ENCODE assay signal across 23 mouse cellular contexts in the genomic region with DNA sequence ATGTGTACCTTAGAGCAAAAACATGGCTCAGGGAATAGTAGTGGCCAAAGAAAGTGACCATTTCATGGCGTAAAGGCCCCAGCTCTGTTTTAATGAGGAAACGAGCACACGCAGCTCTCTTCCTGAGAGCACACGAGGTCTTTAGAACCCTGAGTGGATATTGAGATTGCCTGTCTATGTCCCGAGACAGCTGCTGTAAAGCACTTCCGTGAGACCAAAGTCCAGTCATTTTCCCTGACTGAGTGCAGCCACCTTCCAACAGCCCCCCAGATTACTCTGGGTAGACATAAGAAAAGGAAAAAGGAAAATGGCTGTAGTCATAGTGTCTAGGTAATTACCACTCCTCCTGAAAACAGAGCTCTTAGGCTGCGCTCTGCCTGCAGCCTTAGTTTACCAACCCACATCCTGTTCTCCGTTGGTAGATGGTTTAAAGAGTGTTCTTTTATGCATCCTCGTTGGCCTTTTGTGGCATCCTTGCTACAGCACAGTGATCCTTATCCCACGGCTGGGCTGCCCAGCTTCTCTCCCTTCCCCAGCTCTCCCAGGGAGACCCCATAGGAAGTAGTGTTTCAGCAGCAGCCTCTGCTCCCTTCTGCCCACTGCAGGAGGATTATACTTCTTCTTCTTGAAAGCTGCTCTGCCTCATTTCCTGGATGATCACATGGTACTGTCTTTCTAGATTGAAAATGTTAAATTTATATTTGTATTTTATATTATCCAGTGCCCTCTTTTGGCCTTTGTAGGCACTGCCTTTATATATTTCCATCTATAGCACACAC. TPM values are rescaled to one million over a fixed set of nuclear protein-coding genes. Genes with fewer than 3 reads are reported as not detected.
DNase-seq lines count a peak whose midpoint lies in the region; ATAC-seq and TF ChIP-seq lines count a peak whose summit lies in the region.
"Had no signal": no experiment of that assay in that cellular context is flagged by ENCODE, and none has a peak within 500 bp of the region (broad histone marks: within the 10 kb centered on the region; RNA-seq: fewer than 3 reads in every experiment).

No protein-coding gene starts in this region.

- no peaks in the 10 kb centered on the region for H3K27me3 ChIP-seq in midbrain, postnatal 0 days (ENCODE audit: insufficient read depth, low read length)
- H3K27me3 ChIP-seq: embryonic facial prominence, embryonic 15.5 days; forebrain, embryonic 13.5 days; limb, embryonic 15.5 days; neural tube, embryonic 15.5 days had no signal

- no peaks in the 10 kb centered on the region for H3K36me3 ChIP-seq in midbrain, postnatal 0 days (ENCODE audit: insufficient read depth, low read length)

- peak; percentile 72 for DNase-seq in CD4-positive helper T cell, adult 2 months (ENCODE audit: low read depth, low spot score)
- DNase-seq in thymus, postnatal 14 days, result peak; percentile 25
- no peak for DNase-seq in right cerebral cortex, postnatal 25 days
- no peak for DNase-seq in lung, adult 18-20 months
- DNase-seq in midbrain, postnatal 0 days (ENCODE audit: low spot score), result no peak
- DNase-seq: cerebellum, adult 11 months; cerebellum, postnatal 14 days; embryo, embryonic 11 days; gastrocnemius, postnatal 36 days; heart, postnatal 14 days; kidney, adult 8-10 months; kidney, postnatal 36 days; lung, postnatal 14 days; spleen, adult 18-20 months had no signal

- H3K9me3 ChIP-seq in midbrain, postnatal 0 days (ENCODE audit: low read length), result no peaks in the 10 kb centered on the region
- H3K9me3 ChIP-seq: embryonic facial prominence, embryonic 15.5 days; forebrain, embryonic 13.5 days; heart, embryonic 10.5 days; limb, embryonic 15.5 days; neural tube, embryonic 15.5 days had no signal

- peak; percentile 94 for ATAC-seq in CD4-positive, CD25-positive, alpha-beta regulatory T cell, adult 4 months
- peak; percentile 97 for ATAC-seq in inflammation-experienced regulatory T-cells, adult 6 months
- no peak for ATAC-seq in midbrain, postnatal 0 days (ENCODE audit: low FRiP score)
- ATAC-seq: forebrain, embryonic 13.5 days had no signal

- no peaks in the 10 kb centered on the region for H3K4me1 ChIP-seq in midbrain, postnatal 0 days (ENCODE audit: insufficient read depth, low read length)
- H3K4me1 ChIP-seq: embryonic facial prominence, embryonic 15.5 days; forebrain, embryonic 13.5 days; limb, embryonic 15.5 days; neural tube, embryonic 15.5 days had no signal

- H3K9ac ChIP-seq in midbrain, postnatal 0 days (replicated peaks; ENCODE audit: low read length, poor library complexity, severe bottlenecking), result no peak overlapping the region
- H3K9ac ChIP-seq: embryonic facial prominence, embryonic 15.5 days; forebrain, embryonic 13.5 days; hindbrain, embryonic 14.5 days; limb, embryonic 15.5 days; neural tube, embryonic 15.5 days had no signal

- no peak; the same call in none of the 2 replicates for TF ChIP-seq CTCF in midbrain, postnatal 0 days (IDR thresholded peaks at IDR 0.05)

- H3K4me3 ChIP-seq in midbrain, postnatal 0 days (ENCODE audit: low read depth, low read length), result no peak overlapping the region
- H3K4me3 ChIP-seq: embryonic facial prominence, embryonic 15.5 days; forebrain, embryonic 13.5 days; heart, embryonic 10.5 days; limb, embryonic 15.5 days; neural tube, embryonic 15.5 days had no signal

- 86% methylated on average over 10 of the region's 10 CpGs for WGBS in midbrain, postnatal 0 days

- H3K27ac ChIP-seq in midbrain, postnatal 0 days (ENCODE audit: low read depth, low read length), result no peak overlapping the region
- H3K27ac ChIP-seq: embryonic facial prominence, embryonic 15.5 days; forebrain, embryonic 13.5 days; heart, embryonic 10.5 days; hindbrain, embryonic 14.5 days; limb, embryonic 15.5 days; neural tube, embryonic 15.5 days; stomach, postnatal 0 days had no signal

- no peak overlapping the region for H3K4me2 ChIP-seq in midbrain, postnatal 0 days (ENCODE audit: low read depth, low read length, poor library complexity, severe bottlenecking)
- H3K4me2 ChIP-seq: embryonic facial prominence, embryonic 15.5 days; forebrain, embryonic 13.5 days; hindbrain, embryonic 14.5 days; limb, embryonic 15.5 days; neural tube, embryonic 15.5 days had no signal

RNA-seq across cellular contexts. Expression of a gene that starts 13.1 kb away (rescaled TPM):
- polyA plus RNA-seq in CD4-positive, CD25-positive, alpha-beta regulatory T cell, adult 4 months (2017; shearing (Covaris generic)), result 10 to 100 TPM; 28.8 to 30.3 TPM
- 10 to 100 TPM; 10.6 to 28.4 (median 16.2) TPM for polyA plus RNA-seq in inflammation-experienced regulatory T-cells, adult 6 months (2017; shearing (Covaris generic))
- 33.3 and 34.3 TPM in 2 replicates for total RNA-seq in midbrain, postnatal 0 days (2014; rRNA removed)
- polyA plus RNA-seq in midbrain, postnatal 0 days (2015; fragmentation: Nextera tagmentation; extraction: Ambion mirVana), result 36.6 and 37.8 TPM in 2 replicates

RNA-seq across cellular contexts. Expression of a gene that starts 13.2 kb away (rescaled TPM):
- polyA plus RNA-seq in CD4-positive, CD25-positive, alpha-beta regulatory T cell, adult 4 months (2017; shearing (Covaris generic)), result 100 to 1,000 TPM; 129 to 145 TPM
- 100 to 1,000 TPM; 126 to 167 (median 138) TPM for polyA plus RNA-seq in inflammation-experienced regulatory T-cells, adult 6 months (2017; shearing (Covaris generic))
- total RNA-seq in midbrain, postnatal 0 days (2014; rRNA removed), result 60.3 and 66.9 TPM in 2 replicates
- 120 and 124 TPM in 2 replicates for polyA plus RNA-seq in midbrain, postnatal 0 days (2015; fragmentation: Nextera tagmentation; extraction: Ambion mirVana)

RNA-seq across cellular contexts. Expression of a gene that starts 16.9 kb away (rescaled TPM):
- polyA plus RNA-seq in CD4-positive, CD25-positive, alpha-beta regulatory T cell, adult 4 months (2017; shearing (Covaris generic)), result not detected
- polyA plus RNA-seq in inflammation-experienced regulatory T-cells, adult 6 months (2017; shearing (Covaris generic)), result not detected
- 0.33 TPM in 1 of 2 replicates, not detected in the other for total RNA-seq in midbrain, postnatal 0 days (2014; rRNA removed)
- polyA plus RNA-seq in midbrain, postnatal 0 days (2015; fragmentation: Nextera tagmentation; extraction: Ambion mirVana), result 0.21 TPM in 1 of 2 replicates, not detected in the other
- total RNA-seq: gastrocnemius, postnatal 36 days; heart, postnatal 14 days had no signal

RNA-seq across cellular contexts. Expression of a gene that starts 44.2 kb away (rescaled TPM):
- polyA plus RNA-seq in CD4-positive, CD25-positive, alpha-beta regulatory T cell, adult 4 months (2017; shearing (Covaris generic)), result not detected
- polyA plus RNA-seq in inflammation-experienced regulatory T-cells, adult 6 months (2017; shearing (Covaris generic)), result not detected
- 91.1 and 122 TPM in 2 replicates for total RNA-seq in midbrain, postnatal 0 days (2014; rRNA removed)
- polyA plus RNA-seq in midbrain, postnatal 0 days (2015; fragmentation: Nextera tagmentation; extraction: Ambion mirVana), result 57.2 and 58.9 TPM in 2 replicates

Comparison
In these comparisons a context has a peak if more than half of its experiments do, and no peak if none do; other contexts are left out.
1. DNase-seq: peak in CD4-positive helper T cell, adult 2 months (single experiment) and thymus, postnatal 14 days (single experiment); none in right cerebral cortex, postnatal 25 days (single experiment), lung, adult 18-20 months (0 of 2) and midbrain, postnatal 0 days (single experiment).